Mouse (Mus musculus): ENCODE measurements at regions not wholly inside any gene's neighbourhood (a gene's known extent, or its start where the extent isn't known, plus 50 kb on each side); places are given as distances from the start of the nearest gene placed in this dataset.

DNA sequence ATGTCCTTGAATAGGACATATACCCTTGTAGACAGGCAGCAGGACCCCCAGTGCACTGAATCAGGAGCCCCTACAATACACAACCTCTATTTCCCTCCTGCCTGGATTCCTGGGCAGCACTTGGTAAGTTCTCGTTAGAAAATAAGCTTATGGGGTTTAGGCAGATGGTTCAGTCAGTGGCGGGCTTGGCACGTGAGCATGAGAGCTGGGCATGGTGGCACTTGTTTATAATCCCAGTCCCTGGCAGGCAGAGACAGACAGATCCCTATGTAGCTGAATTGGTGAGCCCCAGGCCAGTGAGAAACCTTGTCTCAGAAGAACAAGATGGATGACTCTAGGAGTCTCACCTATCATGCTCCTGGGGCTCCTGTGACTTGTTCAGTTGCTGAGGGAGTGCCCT, 198.9 kb downstream of the Gadd45g start:
- H3K79me3 ChIP-seq (ENCODE audit: low read depth), result no peaks in the 10 kb centered on the region
- H3K27me3 ChIP-seq (ENCODE audit: control insufficient read depth, insufficient read depth, insufficient read length), result no peaks in the 10 kb centered on the region
- H3K36me3 ChIP-seq (ENCODE audit: control insufficient read depth, insufficient read depth), result no peaks in the 10 kb centered on the region
- no peak for TF ChIP-seq MYOD1 (IDR thresholded peaks at IDR 0.05; ENCODE audit: control insufficient read depth, insufficient read length, low read depth)
- TF ChIP-seq CTCF (IDR thresholded peaks at IDR 0.05; ENCODE audit: control insufficient read depth, insufficient read depth, insufficient read length), result no peak
- no peak for TF ChIP-seq MYOG (IDR thresholded peaks at IDR 0.05; ENCODE audit: control insufficient read depth, extremely low read depth, insufficient read length)
- TF ChIP-seq CEBPB (IDR thresholded peaks at IDR 0.05; ENCODE audit: low read depth), result no peak
- no peak for TF ChIP-seq FOSL1 (IDR thresholded peaks at IDR 0.05; ENCODE audit: insufficient read depth, low read length, poor library complexity, severe bottlenecking)
- TF ChIP-seq USF1 (IDR thresholded peaks at IDR 0.05; ENCODE audit: low read depth), result no peak
- no peak for TF ChIP-seq MAX (IDR thresholded peaks at IDR 0.05)
- no peak overlapping the region for H3K4me3 ChIP-seq (ENCODE audit: insufficient read depth, poor library complexity, severe bottlenecking)
- no peak overlapping the region for H3ac ChIP-seq (ENCODE audit: control insufficient read depth, insufficient read length, low read depth)
- H3K79me2 ChIP-seq (ENCODE audit: control insufficient read depth, insufficient read depth), result no peaks in the 10 kb centered on the region

GRCm38 (mm10) chr13:52046020-52046419, 199.5 kb downstream of the Gadd45g start:
- Histone ChIP-seq H3K36me3 (ENCODE audit: control insufficient read depth, insufficient read depth) (no peaks in the 10 kb centered on the region), H3K79me2 (ENCODE audit: control insufficient read depth, insufficient read depth) (no peaks in the 10 kb centered on the region), H3K27me3 (ENCODE audit: control insufficient read depth, insufficient read depth, insufficient read length) (no peaks in the 10 kb centered on the region), H3ac (ENCODE audit: control insufficient read depth, insufficient read length, low read depth) (no peak overlapping the region), H3K79me3 (ENCODE audit: low read depth) (no peaks in the 10 kb centered on the region), H3K4me3 (ENCODE audit: insufficient read depth, poor library complexity, severe bottlenecking) (no peak overlapping the region)
- no peak for TF ChIP-seq FOSL1 (IDR thresholded peaks at IDR 0.05; ENCODE audit: insufficient read depth, low read length, poor library complexity, severe bottlenecking)
- no peak for TF ChIP-seq USF1 (IDR thresholded peaks at IDR 0.05; ENCODE audit: low read depth)
- TF ChIP-seq MAX (IDR thresholded peaks at IDR 0.05), result no peak
- TF ChIP-seq CTCF (IDR thresholded peaks at IDR 0.05; ENCODE audit: control insufficient read depth, insufficient read depth, insufficient read length), result no peak
- TF ChIP-seq MYOG (IDR thresholded peaks at IDR 0.05; ENCODE audit: control insufficient read depth, extremely low read depth, insufficient read length), result no peak
- TF ChIP-seq CEBPB (IDR thresholded peaks at IDR 0.05; ENCODE audit: low read depth), result no peak
- TF ChIP-seq MYOD1 (IDR thresholded peaks at IDR 0.05; ENCODE audit: control insufficient read depth, insufficient read length, low read depth), result no peak

DNA sequence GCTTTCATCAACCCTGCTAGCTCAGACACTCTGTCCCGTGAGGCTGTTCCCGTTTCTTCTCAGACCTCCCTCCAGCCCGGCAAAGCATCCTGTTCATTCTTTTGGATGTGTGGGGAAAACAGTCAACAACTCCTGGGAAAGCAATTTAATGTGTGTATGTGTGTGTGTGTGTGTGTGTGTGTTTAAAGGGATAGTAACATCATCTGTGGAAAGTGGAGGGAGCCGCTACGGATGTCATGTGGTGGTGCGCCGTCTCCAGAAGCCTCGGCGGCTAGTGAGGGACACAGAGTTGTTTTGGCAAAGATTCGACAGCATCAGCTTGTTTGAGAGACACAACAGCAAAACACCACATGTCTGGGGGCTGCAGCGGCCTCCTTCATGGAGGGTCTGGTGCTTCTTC, 200.2 kb downstream of the Gadd45g start:
- no peak overlapping the region for H3ac ChIP-seq (ENCODE audit: control insufficient read depth, insufficient read length, low read depth)
- H3K4me3 ChIP-seq (ENCODE audit: insufficient read depth, poor library complexity, severe bottlenecking), result no peak overlapping the region
- no peak for TF ChIP-seq CTCF (IDR thresholded peaks at IDR 0.05; ENCODE audit: control insufficient read depth, insufficient read depth, insufficient read length)
- TF ChIP-seq CEBPB (IDR thresholded peaks at IDR 0.05; ENCODE audit: low read depth), result no peak
- no peak for TF ChIP-seq MYOG (IDR thresholded peaks at IDR 0.05; ENCODE audit: control insufficient read depth, extremely low read depth, insufficient read length)
- TF ChIP-seq USF1 (IDR thresholded peaks at IDR 0.05; ENCODE audit: low read depth), result no peak
- TF ChIP-seq MYOD1 (IDR thresholded peaks at IDR 0.05; ENCODE audit: control insufficient read depth, insufficient read length, low read depth), result no peak
- TF ChIP-seq FOSL1 (IDR thresholded peaks at IDR 0.05; ENCODE audit: insufficient read depth, low read length, poor library complexity, severe bottlenecking), result no peak
- TF ChIP-seq MAX (IDR thresholded peaks at IDR 0.05), result no peak
- no peaks in the 10 kb centered on the region for H3K36me3 ChIP-seq (ENCODE audit: control insufficient read depth, insufficient read depth)
- H3K79me3 ChIP-seq (ENCODE audit: low read depth), result no peaks in the 10 kb centered on the region
- H3K79me2 ChIP-seq (ENCODE audit: control insufficient read depth, insufficient read depth), result no peaks in the 10 kb centered on the region
- no peaks in the 10 kb centered on the region for H3K27me3 ChIP-seq (ENCODE audit: control insufficient read depth, insufficient read depth, insufficient read length)

- H3K36me3 ChIP-seq (ENCODE audit: control insufficient read depth, insufficient read depth), result no peaks in the 10 kb centered on the region
- no peaks in the 10 kb centered on the region for H3K27me3 ChIP-seq (ENCODE audit: control insufficient read depth, insufficient read depth, insufficient read length)
- no peaks in the 10 kb centered on the region for H3K79me2 ChIP-seq (ENCODE audit: control insufficient read depth, insufficient read depth)
- TF ChIP-seq MYOD1 (IDR thresholded peaks at IDR 0.05; ENCODE audit: control insufficient read depth, insufficient read length, low read depth) (no peak), MYOG (IDR thresholded peaks at IDR 0.05; ENCODE audit: control insufficient read depth, extremely low read depth, insufficient read length) (no peak), CEBPB (IDR thresholded peaks at IDR 0.05; ENCODE audit: low read depth) (no peak), USF1 (IDR thresholded peaks at IDR 0.05; ENCODE audit: low read depth) (no peak), FOSL1 (IDR thresholded peaks at IDR 0.05; ENCODE audit: insufficient read depth, low read length, poor library complexity, severe bottlenecking) (no peak), MAX (IDR thresholded peaks at IDR 0.05) (no peak), CTCF (IDR thresholded peaks at IDR 0.05; ENCODE audit: control insufficient read depth, insufficient read depth, insufficient read length) (no peak)
- H3K4me3 ChIP-seq (ENCODE audit: insufficient read depth, poor library complexity, severe bottlenecking), result no peak overlapping the region
- no peaks in the 10 kb centered on the region for H3K79me3 ChIP-seq (ENCODE audit: low read depth)
- H3ac ChIP-seq (ENCODE audit: control insufficient read depth, insufficient read length, low read depth), result no peak overlapping the region
Observed at GRCm38 (mm10) chr13:52047937-52048336, 201.5 kb downstream of the Gadd45g start.

- TF ChIP-seq USF1 (IDR thresholded peaks at IDR 0.05; ENCODE audit: low read depth) (no peak), MAX (IDR thresholded peaks at IDR 0.05) (no peak), FOSL1 (IDR thresholded peaks at IDR 0.05; ENCODE audit: insufficient read depth, low read length, poor library complexity, severe bottlenecking) (no peak), MYOD1 (IDR thresholded peaks at IDR 0.05; ENCODE audit: control insufficient read depth, insufficient read length, low read depth) (no peak), CTCF (IDR thresholded peaks at IDR 0.05; ENCODE audit: control insufficient read depth, insufficient read depth, insufficient read length) (no peak), CEBPB (IDR thresholded peaks at IDR 0.05; ENCODE audit: low read depth) (no peak), MYOG (IDR thresholded peaks at IDR 0.05; ENCODE audit: control insufficient read depth, extremely low read depth, insufficient read length) (no peak)
- H3K27me3 ChIP-seq (ENCODE audit: control insufficient read depth, insufficient read depth, insufficient read length), result no peaks in the 10 kb centered on the region
- H3ac ChIP-seq (ENCODE audit: control insufficient read depth, insufficient read length, low read depth), result no peak overlapping the region
- H3K79me2 ChIP-seq (ENCODE audit: control insufficient read depth, insufficient read depth), result no peaks in the 10 kb centered on the region
- H3K79me3 ChIP-seq (ENCODE audit: low read depth), result no peaks in the 10 kb centered on the region
- H3K36me3 ChIP-seq (ENCODE audit: control insufficient read depth, insufficient read depth), result no peaks in the 10 kb centered on the region
- no peak overlapping the region for H3K4me3 ChIP-seq (ENCODE audit: insufficient read depth, poor library complexity, severe bottlenecking)
Observed at GRCm38 (mm10) chr13:52048777-52049176, 202.3 kb downstream of the Gadd45g start.

DNA sequence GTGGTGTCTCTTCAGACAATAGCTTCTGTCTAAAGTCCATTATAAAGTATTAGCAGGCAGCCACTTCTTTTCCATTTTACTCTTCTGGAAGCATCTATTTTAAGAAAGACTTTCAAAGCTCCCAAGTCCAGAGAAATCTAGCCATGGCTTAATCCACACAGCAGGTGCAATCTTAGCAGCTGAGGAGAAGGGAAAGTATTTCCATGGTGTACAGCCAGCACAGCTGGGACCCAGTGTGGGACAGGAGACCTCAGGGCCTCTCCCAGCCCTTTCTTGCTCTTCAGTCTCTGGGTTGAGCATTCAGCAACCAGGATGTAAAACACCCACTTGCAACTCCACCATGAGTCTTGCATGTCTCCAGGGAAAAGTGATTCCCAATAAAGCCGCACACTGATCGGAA, 202.8 kb downstream of the Gadd45g start:
- no peaks in the 10 kb centered on the region for H3K79me2 ChIP-seq (ENCODE audit: control insufficient read depth, insufficient read depth)
- no peak overlapping the region for H3K4me3 ChIP-seq (ENCODE audit: insufficient read depth, poor library complexity, severe bottlenecking)
- H3ac ChIP-seq (ENCODE audit: control insufficient read depth, insufficient read length, low read depth), result no peak overlapping the region
- H3K27me3 ChIP-seq (ENCODE audit: control insufficient read depth, insufficient read depth, insufficient read length), result no peaks in the 10 kb centered on the region
- TF ChIP-seq FOSL1 (IDR thresholded peaks at IDR 0.05; ENCODE audit: insufficient read depth, low read length, poor library complexity, severe bottlenecking) (no peak), CEBPB (IDR thresholded peaks at IDR 0.05; ENCODE audit: low read depth) (no peak), MYOD1 (IDR thresholded peaks at IDR 0.05; ENCODE audit: control insufficient read depth, insufficient read length, low read depth) (no peak), MAX (IDR thresholded peaks at IDR 0.05) (no peak), USF1 (IDR thresholded peaks at IDR 0.05; ENCODE audit: low read depth) (no peak), CTCF (IDR thresholded peaks at IDR 0.05; ENCODE audit: control insufficient read depth, insufficient read depth, insufficient read length) (no peak), MYOG (IDR thresholded peaks at IDR 0.05; ENCODE audit: control insufficient read depth, extremely low read depth, insufficient read length) (no peak)
- no peaks in the 10 kb centered on the region for H3K79me3 ChIP-seq (ENCODE audit: low read depth)
- H3K36me3 ChIP-seq (ENCODE audit: control insufficient read depth, insufficient read depth), result no peaks in the 10 kb centered on the region

Measured in C2C12 (cell line).